Mouse (Mus musculus): ENCODE results near the gene Tiprl.
A peak's percentile ranks its signal among the peaks of the same experiment; 100 is the strongest.

Gene Tiprl

DNA sequence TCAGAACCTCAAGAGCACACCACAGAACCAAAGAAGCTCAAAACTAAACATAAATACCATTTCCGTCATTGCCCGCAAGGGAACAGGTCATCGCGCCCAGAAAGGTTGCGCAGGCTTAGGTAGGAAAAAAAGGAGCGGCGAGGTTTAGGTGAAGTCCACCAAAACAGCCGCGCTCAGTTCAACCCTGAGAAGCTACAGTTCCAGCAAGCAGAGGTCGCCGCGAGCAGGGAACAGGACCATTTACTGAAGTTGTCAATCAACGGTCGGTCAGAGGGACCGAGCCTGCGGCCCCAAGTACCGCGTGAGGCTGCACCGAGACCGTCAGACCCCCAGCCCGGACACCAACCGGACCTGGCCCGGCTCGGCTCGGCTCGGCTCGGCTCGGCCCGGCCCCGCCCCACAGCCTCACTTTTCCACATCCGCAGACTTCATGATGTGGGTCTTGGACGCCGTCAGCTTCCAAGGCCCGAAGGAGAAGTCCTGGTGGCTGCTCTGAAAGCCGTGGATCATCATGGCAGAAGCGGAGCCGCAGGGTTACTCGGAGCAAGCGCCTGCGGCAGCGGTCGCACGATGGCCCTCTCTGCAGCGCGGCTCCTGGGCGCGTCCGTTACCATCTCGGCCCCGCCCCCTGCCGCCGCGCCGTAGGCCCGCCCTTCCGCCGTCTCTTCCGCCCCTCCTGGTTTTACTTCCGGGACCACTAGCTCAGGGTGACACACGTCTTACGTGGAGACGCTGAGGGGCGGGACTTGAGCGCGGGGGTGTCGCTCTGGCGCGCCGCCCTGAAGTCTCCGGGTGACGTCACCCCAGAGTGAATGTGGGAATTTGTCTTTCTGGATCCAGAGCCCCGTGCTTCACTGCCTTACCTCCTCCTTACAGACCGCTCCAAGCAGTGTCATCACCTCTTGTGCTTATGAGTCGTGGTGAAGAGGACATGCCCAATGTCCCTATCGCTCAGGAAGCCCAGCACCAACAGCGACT, at the start of gene Tiprl:
Gene Tiprl (minus strand): TSS at position 676 of the 978 bp plus-strand sequence.
- H3K36me3 ChIP-seq (ENCODE audit: control insufficient read depth, insufficient read depth, low read length, poor library complexity, severe bottlenecking), result no peaks in the 10 kb centered on the region
- no peaks in the 10 kb centered on the region for H3K27me3 ChIP-seq (ENCODE audit: control insufficient read depth, insufficient read depth, low read length, poor library complexity, severe bottlenecking)
- peak; percentile 97 for DNase-seq (ENCODE audit: low read depth, low spot score)

- Histone ChIP-seq H3K36me3 (ENCODE audit: control insufficient read depth, insufficient read depth, low read length, poor library complexity, severe bottlenecking) (no peaks in the 10 kb centered on the region), H3K27me3 (ENCODE audit: control insufficient read depth, insufficient read depth, low read length, poor library complexity, severe bottlenecking) (no peaks in the 10 kb centered on the region)
- no peak for DNase-seq (ENCODE audit: low read depth, low spot score)
Observed at GRCm38 (mm10) chr1:165284096-165284495, 47.3 kb upstream of the Tiprl start.

DNA sequence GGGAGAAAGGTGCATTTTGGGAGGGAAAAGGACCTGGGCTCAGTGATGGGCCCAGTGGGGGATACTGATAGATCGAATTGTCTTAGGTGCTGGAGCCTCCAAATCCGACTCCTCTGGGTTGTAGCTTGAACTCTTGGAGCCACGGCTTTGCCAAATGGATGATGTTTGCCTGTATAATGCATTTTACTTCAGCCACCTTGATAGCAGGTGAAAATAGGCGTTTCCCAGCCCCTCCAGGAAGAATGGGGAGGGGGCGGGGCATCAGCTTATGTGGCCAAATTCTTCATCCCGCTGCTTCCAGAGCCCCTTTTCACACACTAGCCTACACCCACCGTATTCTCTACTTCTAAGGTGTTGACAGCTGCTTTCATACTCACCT, 46.2 kb upstream of the Tiprl start:
- Histone ChIP-seq H3K27me3 (ENCODE audit: control insufficient read depth, insufficient read depth, low read length, poor library complexity, severe bottlenecking) (no peaks in the 10 kb centered on the region), H3K36me3 (ENCODE audit: control insufficient read depth, insufficient read depth, low read length, poor library complexity, severe bottlenecking) (no peaks in the 10 kb centered on the region)
- no peak for DNase-seq (ENCODE audit: low read depth, low spot score)

GRCm38 (mm10) chr1:165282222-165282966, 45.6 kb upstream of the Tiprl start:
- no peak for DNase-seq (ENCODE audit: low read depth, low spot score)
- H3K27me3 ChIP-seq (ENCODE audit: control insufficient read depth, insufficient read depth, low read length, poor library complexity, severe bottlenecking), result no peaks in the 10 kb centered on the region

GRCm38 (mm10) chr1:165281351-165282221, 44.8 kb upstream of the Tiprl start:
- DNase-seq (ENCODE audit: low read depth, low spot score), result peak; percentile 10

More at GRCm38 (mm10) chr1:165282222-165282966, 45.6 kb upstream of the Tiprl start:
- H3K36me3 ChIP-seq (ENCODE audit: control insufficient read depth, insufficient read depth, low read length, poor library complexity, severe bottlenecking), result no peaks in the 10 kb centered on the region

DNA sequence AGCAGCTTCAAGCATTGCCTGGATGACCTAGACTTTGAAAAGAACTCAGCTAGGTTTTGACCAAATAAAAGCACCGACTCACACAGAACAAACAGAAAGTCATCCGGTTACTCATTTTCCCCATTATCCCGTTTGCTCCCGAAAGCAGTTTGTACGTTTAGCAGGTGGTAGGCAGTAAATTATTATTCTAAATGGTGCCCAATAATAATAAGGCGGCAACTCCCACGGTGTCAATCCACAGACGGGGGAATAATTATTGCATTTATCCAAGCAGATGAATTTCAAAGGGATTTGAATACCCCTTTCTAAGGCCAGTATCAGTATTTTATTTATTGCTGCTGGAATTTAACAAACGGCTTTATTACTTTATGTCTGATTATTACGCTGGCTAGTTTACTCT, 43.9 kb upstream of the Tiprl start:
- Histone ChIP-seq H3K36me3 (ENCODE audit: control insufficient read depth, insufficient read depth, low read length, poor library complexity, severe bottlenecking) (no peaks in the 10 kb centered on the region), H3K27me3 (ENCODE audit: control insufficient read depth, insufficient read depth, low read length, poor library complexity, severe bottlenecking) (no peaks in the 10 kb centered on the region)
- DNase-seq (ENCODE audit: low read depth, low spot score), result no peak

More at GRCm38 (mm10) chr1:165281351-165282221, 44.8 kb upstream of the Tiprl start:
- no peaks in the 10 kb centered on the region for H3K27me3 ChIP-seq (ENCODE audit: control insufficient read depth, insufficient read depth, low read length, poor library complexity, severe bottlenecking)
- no peaks in the 10 kb centered on the region for H3K36me3 ChIP-seq (ENCODE audit: control insufficient read depth, insufficient read depth, low read length, poor library complexity, severe bottlenecking)

- H3K36me3 ChIP-seq (ENCODE audit: control insufficient read depth, insufficient read depth, low read length, poor library complexity, severe bottlenecking), result no peaks in the 10 kb centered on the region
- no peaks in the 10 kb centered on the region for H3K27me3 ChIP-seq (ENCODE audit: control insufficient read depth, insufficient read depth, low read length, poor library complexity, severe bottlenecking)
- no peak for DNase-seq (ENCODE audit: low read depth, low spot score)
Observed at GRCm38 (mm10) chr1:165274946-165275345, 38.1 kb upstream of the Tiprl start.

- DNase-seq (ENCODE audit: low read depth, low spot score), result peak; percentile 62
- Histone ChIP-seq H3K36me3 (ENCODE audit: control insufficient read depth, insufficient read depth, low read length, poor library complexity, severe bottlenecking) (no peaks in the 10 kb centered on the region), H3K27me3 (ENCODE audit: control insufficient read depth, insufficient read depth, low read length, poor library complexity, severe bottlenecking) (no peaks in the 10 kb centered on the region)
Observed at GRCm38 (mm10) chr1:165252027-165252671, 15.4 kb upstream of the Tiprl start.

- DNase-seq (ENCODE audit: low read depth, low spot score), result no peak
- Histone ChIP-seq H3K36me3 (ENCODE audit: control insufficient read depth, insufficient read depth, low read length, poor library complexity, severe bottlenecking) (no peaks in the 10 kb centered on the region), H3K27me3 (ENCODE audit: control insufficient read depth, insufficient read depth, low read length, poor library complexity, severe bottlenecking) (no peaks in the 10 kb centered on the region)
Observed at GRCm38 (mm10) chr1:165250546-165250945, 13.8 kb upstream of the Tiprl start.

GRCm38 (mm10) chr1:165248842-165249241, 12.0 kb upstream of the Tiprl start:
- Histone ChIP-seq H3K36me3 (ENCODE audit: control insufficient read depth, insufficient read depth, low read length, poor library complexity, severe bottlenecking) (no peaks in the 10 kb centered on the region), H3K27me3 (ENCODE audit: control insufficient read depth, insufficient read depth, low read length, poor library complexity, severe bottlenecking) (no peaks in the 10 kb centered on the region)
- no peak for DNase-seq (ENCODE audit: low read depth, low spot score)

- Histone ChIP-seq H3K27me3 (ENCODE audit: control insufficient read depth, insufficient read depth, low read length, poor library complexity, severe bottlenecking) (no peaks in the 10 kb centered on the region), H3K36me3 (ENCODE audit: control insufficient read depth, insufficient read depth, low read length, poor library complexity, severe bottlenecking) (no peaks in the 10 kb centered on the region)
- DNase-seq (ENCODE audit: low read depth, low spot score), result no peak
Observed at GRCm38 (mm10) chr1:165247788-165248187, 11.0 kb upstream of the Tiprl start.

DNA sequence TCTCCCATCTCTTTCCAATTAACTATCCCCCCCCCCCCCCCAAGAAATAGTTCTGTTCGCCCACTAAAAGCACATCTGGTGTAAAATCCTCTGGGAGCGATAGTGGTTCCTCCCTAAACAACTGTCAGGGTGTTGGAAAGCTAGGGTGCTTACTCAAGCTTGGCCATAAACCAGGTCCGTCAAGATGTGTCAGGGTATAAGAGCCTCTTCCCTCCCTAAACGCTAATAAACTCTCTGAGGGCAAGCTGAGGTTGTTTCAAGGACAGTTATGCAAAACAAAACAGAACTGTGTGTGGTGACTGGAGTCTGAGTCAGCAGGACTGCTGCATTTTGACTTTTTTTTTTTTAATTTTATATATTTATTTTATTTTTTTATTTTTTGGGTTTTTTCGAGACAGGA, 10.3 kb upstream of the Tiprl start:
- DNase-seq (ENCODE audit: low read depth, low spot score), result no peak
- Histone ChIP-seq H3K27me3 (ENCODE audit: control insufficient read depth, insufficient read depth, low read length, poor library complexity, severe bottlenecking) (no peaks in the 10 kb centered on the region), H3K36me3 (ENCODE audit: control insufficient read depth, insufficient read depth, low read length, poor library complexity, severe bottlenecking) (no peaks in the 10 kb centered on the region)

- Histone ChIP-seq H3K27me3 (ENCODE audit: control insufficient read depth, insufficient read depth, low read length, poor library complexity, severe bottlenecking) (no peaks in the 10 kb centered on the region), H3K36me3 (ENCODE audit: control insufficient read depth, insufficient read depth, low read length, poor library complexity, severe bottlenecking) (no peaks in the 10 kb centered on the region)
- DNase-seq (ENCODE audit: low read depth, low spot score), result no peak
Observed at GRCm38 (mm10) chr1:165246587-165246986, 9.8 kb upstream of the Tiprl start.

- Histone ChIP-seq H3K27me3 (ENCODE audit: control insufficient read depth, insufficient read depth, low read length, poor library complexity, severe bottlenecking) (no peaks in the 10 kb centered on the region), H3K36me3 (ENCODE audit: control insufficient read depth, insufficient read depth, low read length, poor library complexity, severe bottlenecking) (no peaks in the 10 kb centered on the region)
Observed at GRCm38 (mm10) chr1:165235846-165236245, 950 bp downstream of the Tiprl start.

More at GRCm38 (mm10) chr1:165235846-165236245, 950 bp downstream of the Tiprl start:
- no peak for DNase-seq (ENCODE audit: low read depth, low spot score)
